Mouse (Mus musculus) heart, embryonic 16.5 days (tissue): ENCODE measurements around the gene Ak1. TPM values are rescaled to one million over a fixed set of nuclear protein-coding genes. Genes with fewer than 3 reads are reported as not detected.

Source experiments
- ATAC-seq: fragments of 200-750 bp; cut with Nextera tagmentation; replicated peaks from 2 replicates; pipeline ENCODE4 v1.8.0; 2017; ENCODE audit warnings: moderate number of reproducible peaks; ENCODE audit not compliant: insufficient read depth, low FRiP score; ENCODE audit errors: extremely low read depth
- H3K27ac ChIP-seq: fragments of 300-500 bp; sonication (generic); 2 replicates; pipeline ENCODE4 v1.5.1; 2014; ENCODE audit warnings: mild to moderate bottlenecking, low read length, control low read depth, moderate library complexity
- H3K27me3 ChIP-seq: fragments of 300-500 bp; sonication (generic); 2 replicates; pipeline ENCODE4 v1.6.1; 2014; ENCODE audit warnings: low read length, mixed read lengths; ENCODE audit not compliant: control insufficient read depth, insufficient read depth
- H3K36me3 ChIP-seq: fragments of 300-500 bp; sonication (generic); 2 replicates; pipeline ENCODE4 v1.6.1; 2014; ENCODE audit not compliant: control insufficient read depth, insufficient read depth
- H3K4me1 ChIP-seq: fragments of 300-500 bp; sonication (generic); 2 replicates; pipeline ENCODE4 v1.6.1; 2014; ENCODE audit warnings: low read length, mixed read lengths; ENCODE audit not compliant: control insufficient read depth, insufficient read depth
- H3K4me2 ChIP-seq: fragments of 300-500 bp; sonication (generic); 2 replicates; pipeline ENCODE4 v1.6.1; 2014; ENCODE audit warnings: low read depth, mild to moderate bottlenecking, control low read depth, low read length
- H3K4me3 ChIP-seq: fragments of 300-500 bp; sonication (generic); 2 replicates; pipeline ENCODE4 v1.5.1; 2014; ENCODE audit warnings: mild to moderate bottlenecking, control low read depth, low read length
- H3K9ac ChIP-seq: fragments of 300-500 bp; sonication (generic); 2 replicates; pipeline ENCODE4 v1.6.1; 2014; ENCODE audit warnings: low read length, control low read depth
- H3K9me3 ChIP-seq: fragments of 300-500 bp; sonication (generic); replicated peaks from 2 replicates; pipeline ENCODE4 v1.6.1; 2016; ENCODE audit warnings: low read length; ENCODE audit not compliant: control insufficient read depth
- WGBS: fragments of 180-500 bp; shearing (Covaris S2); extraction: QIAGEN DNeasy Blood & Tissue Kit; methylation state at CpG from one replicate; pipeline ENCODE4 v1.1.7; 2014; 5-methylcytosine and 5-hydroxymethylcytosine counted together
- polyA plus RNA-seq: library from polyadenylated mRNA; unstranded; fragments of >200 nt; fragmentation: Nextera tagmentation; extraction: Ambion mirVana; gene quantifications from 2 replicates; pipeline ENCODE4 v1.2.1, GENCODE M21; 2015

Ak1 gene
- polyA plus RNA-seq, 1 experiment from 2014 or later, result 488 TPM

DNA sequence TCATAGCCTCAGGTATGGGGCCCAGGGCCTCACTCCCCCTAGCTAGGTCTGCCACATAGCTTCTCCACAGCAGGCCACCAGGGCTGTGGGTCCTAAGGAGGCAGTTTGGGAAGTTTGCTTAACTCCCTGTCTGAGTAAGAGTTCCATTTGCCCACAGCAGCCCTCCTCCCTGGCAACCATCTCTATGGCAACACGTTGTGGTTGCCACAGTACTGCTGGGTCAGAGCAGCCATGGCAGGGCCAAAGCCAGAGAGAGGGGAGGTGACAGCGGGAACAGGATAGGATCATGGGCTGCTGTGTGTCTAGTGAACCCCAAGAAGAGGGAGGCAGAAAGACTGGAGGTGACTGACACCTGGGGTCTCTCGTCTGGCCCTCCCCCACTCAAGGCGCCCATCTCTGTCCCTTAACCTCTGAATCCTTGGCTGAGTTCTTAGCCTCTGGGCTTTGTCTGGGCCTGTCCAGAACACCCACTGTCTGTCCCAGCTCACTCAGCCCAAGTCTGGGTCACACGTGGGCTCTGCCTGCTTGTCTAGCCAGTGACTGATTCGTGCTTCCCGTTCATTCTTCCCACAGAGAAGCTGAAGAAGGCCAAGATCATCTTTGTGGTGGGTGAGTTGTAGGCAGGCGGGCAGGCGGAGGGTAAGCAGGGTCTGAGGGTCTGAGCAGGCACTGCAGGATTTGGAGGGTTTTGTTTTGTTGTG lies 7.9 kb downstream of the Ak1 start:
- peak overlapping the region; percentile 99 for H3K27ac ChIP-seq
- H3K27me3 ChIP-seq, result no peaks in the 10 kb centered on the region
- H3K4me2 ChIP-seq, result peak overlapping the region; percentile 75
- peak overlapping the region; percentile 59 for H3K9ac ChIP-seq
- H3K9me3 ChIP-seq, result no peaks in the 10 kb centered on the region
- ATAC-seq, result no peak
- H3K4me1 ChIP-seq, result peaks cover 46% of the 10 kb centered on the region
- H3K36me3 ChIP-seq, result peaks cover 16% of the 10 kb centered on the region
- peak overlapping the region; percentile 54 for H3K4me3 ChIP-seq
- 59% methylated on average over 9 of the region's 9 CpGs for WGBS

DNA sequence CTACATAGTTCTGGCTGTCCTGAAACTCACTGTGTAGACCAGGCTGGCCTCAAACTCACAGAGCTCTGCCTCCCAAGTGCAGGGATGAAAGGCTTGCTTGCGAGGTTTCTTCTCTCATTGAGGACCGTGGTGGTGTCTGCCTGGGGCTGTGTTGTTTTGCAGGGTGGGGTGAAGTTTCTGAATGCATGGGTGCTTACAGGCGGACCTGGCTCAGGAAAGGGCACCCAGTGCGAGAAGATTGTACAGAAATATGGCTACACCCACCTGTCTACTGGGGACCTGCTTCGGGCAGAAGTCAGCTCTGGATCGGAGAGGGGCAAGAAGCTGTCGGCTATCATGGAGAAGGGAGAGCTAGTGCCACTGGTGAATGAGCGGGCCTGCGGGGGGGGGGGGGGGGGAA lies 8.5 kb downstream of the Ak1 start:
- H3K9ac ChIP-seq, result no peak overlapping the region; the same call in 1 of the 2 replicates
- no peak for ATAC-seq
- peaks cover 20% of the 10 kb centered on the region for H3K36me3 ChIP-seq
- no peaks in the 10 kb centered on the region for H3K27me3 ChIP-seq
- no peak overlapping the region for H3K27ac ChIP-seq
- H3K4me3 ChIP-seq, result no peak overlapping the region
- no peaks in the 10 kb centered on the region for H3K9me3 ChIP-seq
- peaks cover 40% of the 10 kb centered on the region for H3K4me1 ChIP-seq
- WGBS, result 80% methylated on average over 9 of the region's 9 CpGs
- H3K4me2 ChIP-seq, result no peak overlapping the region

DNA sequence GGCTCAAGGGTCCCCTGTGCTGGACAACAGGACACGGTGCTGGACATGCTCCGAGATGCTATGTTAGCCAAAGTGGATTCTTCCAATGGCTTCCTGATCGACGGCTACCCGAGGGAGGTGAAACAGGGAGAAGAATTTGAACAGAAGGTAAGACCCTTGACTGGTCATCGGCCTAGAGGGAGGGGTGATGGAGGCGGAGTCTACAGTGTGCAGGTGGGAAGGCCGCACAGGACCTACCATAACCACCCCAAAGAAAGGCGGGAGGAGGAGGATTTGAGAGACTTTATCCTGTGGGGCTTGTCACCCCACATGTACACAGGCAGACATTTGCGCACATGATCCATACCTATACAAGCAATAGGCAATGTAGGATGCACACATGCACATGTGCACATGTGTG lies 9.5 kb downstream of the Ak1 start:
- Histone ChIP-seq H3K9me3 (no peaks in the 10 kb centered on the region), H3K4me3 (no peak overlapping the region), H3K27ac (no peak overlapping the region), H3K27me3 (no peaks in the 10 kb centered on the region), H3K4me2 (no peak overlapping the region), H3K9ac (no peak overlapping the region), H3K36me3 (peaks cover 20% of the 10 kb centered on the region), H3K4me1 (peaks cover 38% of the 10 kb centered on the region)
- 86% methylated on average over 10 of the region's 10 CpGs for WGBS
- no peak for ATAC-seq

DNA sequence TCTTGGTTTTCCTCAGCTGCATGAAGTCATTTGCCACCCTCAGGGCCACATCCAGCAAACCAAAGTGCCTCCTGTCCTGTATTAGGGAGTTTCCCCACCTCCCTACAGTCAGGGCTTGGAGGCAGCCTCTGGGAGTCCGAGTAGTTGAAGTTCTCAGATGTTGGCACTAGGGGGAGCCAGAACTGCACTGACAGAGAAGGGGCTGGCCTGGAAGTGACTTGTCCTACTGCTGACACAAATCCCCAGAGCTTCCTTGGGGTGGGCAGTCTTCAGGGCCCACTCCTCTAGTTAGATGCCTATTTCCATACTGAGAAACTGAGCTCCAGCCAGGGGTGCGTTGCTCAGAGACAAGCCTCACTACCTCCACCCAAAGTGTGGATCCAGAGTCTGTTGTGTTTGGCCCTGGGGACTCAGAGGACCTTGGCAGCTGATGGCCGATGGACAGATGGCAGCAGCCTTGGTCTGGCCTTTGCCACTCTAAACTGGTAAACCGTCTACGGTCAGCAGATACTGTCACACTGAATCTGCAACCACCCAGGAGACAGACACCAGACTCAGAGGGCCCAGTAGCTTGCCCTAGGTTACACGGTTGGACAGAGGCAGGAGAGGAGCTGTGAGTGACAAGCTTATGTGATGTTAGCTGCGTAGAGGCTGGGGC lies 10.3 kb downstream of the Ak1 start:
- Histone ChIP-seq H3K27ac (peak overlapping the region; percentile 5; the same call in 1 of the 2 replicates), H3K9me3 (no peaks in the 10 kb centered on the region), H3K9ac (no peak overlapping the region), H3K4me2 (no peak overlapping the region), H3K4me1 (peaks cover 32% of the 10 kb centered on the region), H3K4me3 (no peak overlapping the region), H3K27me3 (no peaks in the 10 kb centered on the region), H3K36me3 (peaks cover 20% of the 10 kb centered on the region)
- 38% methylated on average over 7 of the region's 7 CpGs for WGBS
- ATAC-seq, result peak; percentile 42

DNA sequence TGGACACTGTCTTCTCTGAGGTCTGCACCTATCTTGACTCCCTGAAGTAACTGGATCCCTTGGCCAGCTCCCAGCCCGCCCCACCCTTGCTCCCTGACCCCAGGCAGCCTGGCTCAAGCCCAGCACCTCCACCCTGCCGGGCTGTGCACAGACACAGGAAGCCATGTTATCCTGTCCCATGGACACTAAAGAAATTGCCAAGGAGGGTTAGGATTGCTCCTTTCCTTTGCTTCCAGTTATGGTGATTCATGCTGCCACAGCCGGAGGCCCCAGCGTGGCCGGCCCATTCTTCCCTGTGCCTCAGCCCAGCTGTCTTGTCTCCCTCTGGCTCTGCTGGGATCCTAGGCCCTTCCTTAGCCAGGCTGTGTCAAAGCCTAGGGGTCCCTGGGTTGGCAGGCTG lies 12.1 kb downstream of the Ak1 start:
- peak overlapping the region; percentile 34 for H3K27ac ChIP-seq
- peaks cover 22% of the 10 kb centered on the region for H3K4me1 ChIP-seq
- H3K4me2 ChIP-seq, result no peak overlapping the region
- peaks cover 20% of the 10 kb centered on the region for H3K36me3 ChIP-seq
- 59% methylated on average over 5 of the region's 5 CpGs for WGBS
- no peak overlapping the region for H3K4me3 ChIP-seq
- no peak overlapping the region for H3K9ac ChIP-seq
- no peaks in the 10 kb centered on the region for H3K9me3 ChIP-seq
- ATAC-seq, result no peak
- no peaks in the 10 kb centered on the region for H3K27me3 ChIP-seq

DNA sequence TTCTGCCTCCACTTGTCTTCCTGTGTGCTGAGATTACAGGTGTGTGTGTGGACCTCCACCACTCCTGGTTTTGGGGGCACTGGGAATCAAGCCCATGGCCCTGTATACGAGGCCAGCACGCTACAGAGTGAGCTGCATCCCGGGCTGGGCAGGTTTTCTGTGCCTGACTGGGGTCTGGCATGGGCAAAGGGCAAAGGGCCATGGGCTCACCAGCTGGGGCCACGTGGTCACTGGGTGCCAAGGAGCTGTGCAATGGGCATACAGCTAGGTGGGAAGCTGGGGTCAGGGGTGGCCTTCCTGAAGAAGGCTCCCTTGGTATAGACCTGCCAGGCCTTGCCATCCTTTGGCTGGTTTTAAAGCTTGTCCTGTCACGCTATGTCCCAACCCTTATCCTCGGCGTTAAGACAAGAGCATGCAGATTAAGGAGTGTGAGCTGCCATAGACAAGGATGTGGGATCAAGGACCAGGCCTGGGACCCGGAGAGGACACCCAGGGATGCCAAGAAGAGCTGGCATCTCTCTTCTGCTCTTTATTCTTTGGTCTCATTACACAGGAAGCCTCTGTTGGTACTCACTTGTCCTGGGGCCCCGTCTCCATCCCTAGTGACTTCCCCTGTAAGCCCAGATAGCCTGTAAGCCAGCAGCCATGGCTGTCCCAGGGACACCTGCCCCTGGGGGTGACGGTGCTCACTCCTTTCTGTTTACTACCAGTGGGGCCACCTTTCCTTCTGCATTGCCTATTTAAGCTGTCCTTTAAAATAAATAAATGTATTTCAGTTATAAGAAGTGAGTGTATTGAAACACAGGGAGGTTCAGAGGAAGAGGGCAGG lies 12.9 kb downstream of the Ak1 start:
- Histone ChIP-seq H3K9me3 (no peaks in the 10 kb centered on the region), H3K27me3 (no peaks in the 10 kb centered on the region), H3K4me1 (peaks cover 14% of the 10 kb centered on the region), H3K27ac (peak overlapping the region; percentile 34), H3K4me2 (no peak overlapping the region), H3K9ac (0 out of 2 replicates have a peak overlapping the region, but pooled peaks have one; percentile 13), H3K4me3 (no peak overlapping the region), H3K36me3 (peaks cover 20% of the 10 kb centered on the region)
- no peak for ATAC-seq
- 84% methylated on average over 10 of the region's 10 CpGs for WGBS

DNA sequence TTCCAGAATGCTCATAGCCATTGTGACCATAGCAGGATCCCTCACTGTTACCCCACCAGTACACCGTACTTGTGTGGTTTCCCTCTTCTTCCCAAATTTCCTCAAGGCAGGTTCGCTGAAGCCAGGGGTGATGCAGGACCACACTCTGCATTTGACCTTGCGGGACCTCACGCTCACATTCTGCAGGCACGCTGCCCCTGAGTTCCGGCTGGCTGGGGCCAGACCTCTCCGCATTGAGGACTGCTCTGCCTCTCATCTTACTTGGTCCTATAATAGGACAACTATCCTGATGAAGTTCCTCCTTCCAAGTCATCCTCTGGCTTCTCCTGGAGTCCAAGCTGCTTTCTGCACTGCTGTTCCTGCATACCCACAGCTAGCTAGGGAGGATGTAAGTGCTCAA lies 15.1 kb downstream of the Ak1 start:
- H3K4me1 ChIP-seq, result peaks cover 18% of the 10 kb centered on the region
- ATAC-seq, result no peak
- no peak overlapping the region for H3K4me3 ChIP-seq
- no peak overlapping the region for H3K9ac ChIP-seq
- no peaks in the 10 kb centered on the region for H3K27me3 ChIP-seq
- no peak overlapping the region for H3K4me2 ChIP-seq
- no peaks in the 10 kb centered on the region for H3K9me3 ChIP-seq
- peak overlapping the region; percentile 45; the same call in 1 of the 2 replicates for H3K27ac ChIP-seq
- WGBS, result 69% methylated on average over 7 of the region's 7 CpGs
- H3K36me3 ChIP-seq, result peaks cover 16% of the 10 kb centered on the region

DNA sequence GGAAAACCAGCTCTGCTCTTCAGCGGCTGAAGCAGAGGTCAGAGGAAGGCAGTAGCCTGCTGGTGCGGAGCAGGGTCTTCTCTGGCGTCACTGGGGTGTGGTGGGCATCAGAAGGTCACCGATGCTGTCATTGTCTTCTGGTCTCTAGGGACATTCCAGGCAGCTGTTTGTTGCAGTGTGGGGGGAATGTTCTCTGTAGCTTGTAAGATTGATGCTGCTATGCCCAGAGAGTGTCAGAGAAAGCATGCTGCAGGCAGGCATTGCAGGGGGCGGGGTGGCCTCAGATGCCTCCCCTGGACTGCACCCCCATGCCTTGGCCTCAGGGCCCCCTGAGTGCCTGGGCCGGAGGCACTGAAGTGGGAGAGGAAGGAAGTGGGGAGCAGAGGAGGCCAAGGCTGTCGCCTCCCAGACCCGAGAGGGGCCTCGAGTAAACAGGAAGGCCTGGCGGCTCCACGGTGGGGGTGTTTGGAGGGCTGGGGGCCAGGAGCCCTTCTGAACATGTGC lies 16.3 kb downstream of the Ak1 start:
- WGBS, result 19% methylated on average over 11 of the region's 11 CpGs
- H3K9ac ChIP-seq, result peak overlapping the region; percentile 30

More for the DNA sequence above, 16.3 kb downstream of the Ak1 start:
- Histone ChIP-seq H3K9me3 (no peaks in the 10 kb centered on the region), H3K27me3 (no peaks in the 10 kb centered on the region), H3K4me1 (peaks cover 26% of the 10 kb centered on the region), H3K4me2 (no peak overlapping the region), H3K27ac (peak overlapping the region; percentile 68), H3K36me3 (peaks cover 10% of the 10 kb centered on the region), H3K4me3 (no peak overlapping the region)
- ATAC-seq, result peak; percentile 66
